Mouse (Mus musculus): ENCODE measurements around the gene Snx32. TPM values are rescaled to one million over a fixed set of nuclear protein-coding genes. Genes with fewer than 3 reads are reported as not detected.

Snx32 gene
- polyA plus RNA-seq (2014; fragmentation: Illumina TruSeq; extraction: RNeasy Lipid Tissue Mini Kit (QIAGEN cat#74804); ENCODE audit: low read depth, low replicate concordance), result 0.25 TPM

DNA sequence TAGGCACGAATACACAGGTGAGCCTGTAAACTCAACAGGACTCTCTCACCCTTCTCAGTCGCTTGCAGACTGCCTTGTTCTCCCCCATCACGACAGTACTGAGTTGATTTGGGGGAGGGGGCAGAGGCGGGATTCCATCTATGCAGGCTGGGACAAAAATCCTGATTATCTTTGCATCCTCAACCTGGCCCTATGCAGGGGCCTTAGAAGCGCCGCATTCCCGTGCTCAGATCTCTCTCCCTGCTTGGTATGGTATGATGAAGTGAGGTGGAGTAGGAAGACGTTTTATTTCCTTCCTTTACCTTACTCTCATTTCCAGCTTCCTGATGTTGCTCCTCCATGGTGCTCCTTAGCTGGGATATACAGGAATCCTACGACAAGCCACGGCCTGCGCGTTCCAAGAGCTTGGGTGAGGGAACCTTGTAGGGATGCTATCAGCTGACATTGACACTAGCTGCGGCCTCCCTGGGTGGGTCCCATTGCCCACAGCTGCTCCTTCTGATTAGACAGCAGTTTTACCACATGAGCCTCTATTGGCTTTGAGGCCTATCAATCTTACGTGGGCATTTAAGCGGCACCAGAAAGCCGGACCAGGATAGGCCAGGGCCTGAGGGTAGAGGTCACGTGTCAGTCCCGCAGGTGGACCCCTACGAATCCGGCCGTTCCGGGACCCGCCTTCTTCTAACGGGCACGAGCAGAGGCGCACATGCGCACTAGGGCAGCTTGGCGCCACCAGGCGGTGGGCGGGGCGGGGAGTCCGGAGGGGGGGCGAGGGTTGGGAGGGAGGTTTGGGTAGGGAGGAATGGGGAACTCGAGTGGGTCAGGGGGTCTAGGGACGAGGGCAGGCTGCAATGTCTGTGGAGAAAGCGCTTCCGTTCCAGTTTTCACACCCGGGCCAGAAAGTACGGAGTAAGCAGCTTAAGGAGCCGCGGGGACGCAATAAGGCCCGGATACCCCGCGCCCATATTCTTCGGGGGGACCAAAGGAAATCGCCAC lies at the start of gene Snx32:
Gene Snx32 (minus strand): TSS at position 508 of the 996 bp plus-strand sequence.

DNA sequence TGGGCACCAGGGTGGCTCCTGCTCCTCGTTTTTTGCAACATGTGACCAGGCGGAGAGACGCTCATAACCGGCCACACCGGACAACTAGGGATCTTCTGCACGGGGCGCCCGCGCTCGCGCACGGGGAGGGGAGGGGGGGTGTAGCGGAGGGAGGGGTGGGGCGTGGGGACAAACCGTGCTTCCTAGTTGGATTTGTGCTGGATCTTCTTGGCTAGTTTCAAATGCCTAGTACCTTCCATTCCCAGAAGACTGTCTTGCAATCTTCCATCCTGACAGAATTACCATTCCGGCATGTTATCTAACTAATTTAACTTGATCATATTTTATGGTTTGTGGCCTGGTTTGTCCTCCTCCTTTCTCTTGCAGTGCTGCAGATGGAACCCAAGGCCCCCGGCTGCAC lies 6.7 kb downstream of the Snx32 start, which contains the start of gene 1700020D05Rik:
Gene 1700020D05Rik (minus strand): TSS at position 101 of the 400 bp plus-strand sequence.

DNA sequence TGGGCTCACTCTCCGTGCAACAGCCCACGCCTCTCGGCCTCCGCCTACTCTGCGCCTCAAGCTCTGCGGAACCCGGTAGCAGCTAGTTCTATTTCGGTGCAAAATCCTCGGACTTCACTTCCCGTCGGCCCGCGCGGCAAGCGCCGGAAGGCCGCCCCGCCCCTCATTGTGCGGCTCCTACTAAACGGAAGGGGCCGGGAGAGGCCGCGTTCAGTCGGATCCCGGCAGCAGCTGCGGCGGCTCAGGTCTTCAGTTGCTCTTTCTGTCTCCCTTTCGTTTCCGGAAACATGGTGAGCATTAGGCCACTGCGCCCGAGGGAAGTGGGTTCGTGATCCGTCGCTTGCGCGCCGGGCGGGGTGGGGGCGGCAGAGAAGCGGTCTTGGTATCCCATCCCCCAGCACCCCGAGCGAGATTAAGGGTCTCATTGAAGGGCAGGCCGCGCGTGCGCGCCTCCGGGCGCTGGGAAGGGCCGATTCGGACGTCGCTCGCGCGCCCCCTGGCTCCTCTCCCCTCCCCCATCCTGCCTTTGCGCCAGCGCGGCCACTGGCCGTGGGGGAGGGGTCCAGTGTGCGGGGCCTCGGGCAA lies 19.9 kb downstream of the Snx32 start, which contains the start of gene Cfl1:
Gene Cfl1 (plus strand): TSS at position 143 of the 585 bp plus-strand sequence.

DNA sequence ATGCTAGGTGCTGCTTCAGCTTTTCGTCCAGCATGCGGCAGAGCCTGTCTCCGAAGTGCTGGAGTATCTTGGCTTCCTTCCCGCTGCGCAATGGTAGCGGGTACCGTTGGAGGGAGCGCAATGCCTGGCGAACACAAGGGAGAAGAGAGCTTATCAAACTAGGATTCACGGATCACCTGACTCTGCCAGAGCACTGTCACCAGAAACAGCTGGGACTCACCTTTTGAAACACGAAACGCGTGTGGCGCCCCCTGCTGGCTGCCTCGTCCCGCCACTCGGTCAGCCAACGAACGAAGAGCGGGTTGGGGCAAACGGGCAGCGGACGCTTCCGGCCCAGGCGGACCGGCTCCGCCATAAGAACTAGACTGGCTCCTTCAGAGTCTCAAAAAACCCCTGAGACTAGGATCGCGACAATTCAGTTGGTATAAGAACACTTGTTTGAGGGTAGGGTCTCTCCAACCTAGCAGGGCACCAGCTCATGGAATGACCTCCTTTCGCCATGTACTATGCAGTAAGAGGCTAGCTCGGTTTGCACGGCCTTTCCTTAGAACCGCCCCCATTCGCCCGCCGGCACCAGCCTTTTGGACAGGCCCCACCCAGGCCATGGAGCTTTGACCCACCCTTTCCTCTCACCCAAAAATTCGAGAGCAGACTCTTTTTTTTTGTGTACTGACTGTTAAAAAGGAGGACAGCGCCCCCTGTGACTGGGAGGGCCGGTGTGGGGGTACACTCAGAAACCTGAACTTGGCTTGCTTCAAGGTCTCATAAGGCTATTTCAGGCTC lies 22.4 kb downstream of the Snx32 start, which contains the start of gene Mus81:
Gene Mus81 (minus strand): TSS at position 635 of the 783 bp plus-strand sequence.

DNA sequence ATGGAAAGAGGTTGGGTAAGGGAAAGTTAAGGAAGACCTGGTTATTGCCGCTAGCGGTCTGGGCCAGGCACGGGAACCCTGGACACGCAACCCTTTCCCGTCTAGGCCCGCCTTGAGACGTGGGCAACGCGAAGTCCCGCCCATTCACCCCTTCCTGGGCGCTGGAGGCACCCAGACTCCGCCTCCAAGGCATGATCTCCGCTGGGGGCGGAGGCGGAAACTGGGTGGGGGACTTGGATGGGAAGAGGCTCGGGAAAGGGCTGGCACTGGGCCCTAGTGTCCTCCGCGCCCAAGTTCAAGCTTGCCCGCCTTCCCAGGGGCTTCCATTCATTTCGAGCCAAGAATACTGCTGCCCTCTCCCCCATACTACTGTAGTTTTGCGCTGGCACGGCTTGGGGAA lies 36.6 kb downstream of the Snx32 start, which contains the start of gene Efemp2:
Gene Efemp2 (plus strand): TSS at position 235 of the 400 bp plus-strand sequence.

DNA sequence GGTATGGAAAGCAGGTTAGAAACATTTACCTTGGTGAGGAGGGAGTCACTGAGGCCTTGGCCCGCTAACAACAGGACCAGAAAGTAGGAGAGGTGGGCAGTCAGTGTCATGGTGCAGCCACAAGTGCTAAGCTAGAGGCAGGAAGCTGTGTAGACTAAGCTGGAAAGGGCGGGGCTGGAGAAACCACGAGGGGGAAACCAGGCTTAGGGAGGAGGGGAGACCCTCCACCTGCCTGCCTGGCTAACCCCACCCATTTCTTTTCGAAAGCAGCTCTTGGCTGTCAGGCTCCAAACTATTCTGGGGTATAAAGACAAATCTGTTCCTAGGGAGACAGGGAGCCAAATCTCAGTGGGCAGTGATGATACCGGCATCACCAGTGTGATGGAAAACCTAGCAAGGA lies 42.0 kb downstream of the Snx32 start, which contains the start of gene Ctsw:
Gene Ctsw (minus strand): TSS at position 134 of the 400 bp plus-strand sequence.

DNA sequence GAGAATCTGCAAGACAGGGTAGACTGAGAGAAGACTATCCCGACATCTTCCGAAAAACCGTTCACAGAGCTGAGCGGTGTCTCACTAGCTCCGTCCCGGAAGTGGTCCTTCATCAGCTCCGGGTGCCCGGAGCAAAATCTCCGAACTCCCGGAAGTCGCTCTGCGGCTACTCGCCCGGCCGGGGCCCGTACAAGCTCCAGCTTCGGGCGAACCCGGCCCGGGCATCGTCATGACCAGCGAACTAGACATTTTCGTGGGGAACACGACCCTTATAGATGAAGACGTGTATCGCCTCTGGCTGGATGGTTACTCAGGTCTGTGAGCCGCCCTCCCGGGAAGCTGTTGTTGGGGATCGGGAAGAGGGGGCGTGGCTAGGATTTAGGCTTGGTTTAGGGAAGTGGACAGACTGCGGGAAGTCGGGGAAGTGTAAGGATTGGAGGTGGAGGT lies 49.9 kb downstream of the Snx32 start, which contains the start of gene Fibp:
Gene Fibp (plus strand): TSS at position 151 of the 447 bp plus-strand sequence.

DNA sequence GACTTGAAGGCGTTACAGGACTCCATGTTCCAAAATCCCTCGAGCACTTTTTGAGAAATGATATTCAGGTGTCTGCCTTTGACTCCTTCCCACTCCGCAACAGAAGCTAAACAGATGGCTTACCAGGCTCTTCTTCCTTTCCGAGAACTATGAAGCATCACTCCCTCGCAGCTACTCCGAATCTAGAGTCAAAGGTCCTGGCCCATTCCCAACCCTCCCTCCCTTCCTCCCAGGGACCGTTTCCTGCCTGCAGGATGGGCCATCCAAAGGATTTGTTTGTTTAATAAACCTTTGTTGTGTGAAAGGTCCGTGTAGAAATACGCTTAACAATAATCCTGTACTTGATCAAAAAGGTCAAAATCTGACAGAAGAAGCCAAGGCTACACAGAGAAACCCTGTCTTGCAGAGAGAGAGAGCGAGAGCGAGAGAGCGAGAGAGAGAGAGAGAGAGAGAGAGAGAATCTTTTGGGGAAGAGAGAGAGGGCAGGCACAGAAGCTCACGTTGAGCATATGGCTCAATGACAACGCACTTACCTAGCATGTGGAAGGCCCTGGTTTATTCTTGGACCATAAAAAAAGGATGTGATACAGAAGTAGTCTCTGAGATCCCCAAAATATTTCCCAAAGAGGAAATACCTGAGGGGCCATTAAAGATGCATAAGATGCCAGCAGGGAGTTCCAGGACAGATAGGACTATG lies 52.4 kb downstream of the Snx32 start, which contains the start of gene Ccdc85b:
Gene Ccdc85b (minus strand): TSS at position 149 of the 697 bp plus-strand sequence.

DNA sequence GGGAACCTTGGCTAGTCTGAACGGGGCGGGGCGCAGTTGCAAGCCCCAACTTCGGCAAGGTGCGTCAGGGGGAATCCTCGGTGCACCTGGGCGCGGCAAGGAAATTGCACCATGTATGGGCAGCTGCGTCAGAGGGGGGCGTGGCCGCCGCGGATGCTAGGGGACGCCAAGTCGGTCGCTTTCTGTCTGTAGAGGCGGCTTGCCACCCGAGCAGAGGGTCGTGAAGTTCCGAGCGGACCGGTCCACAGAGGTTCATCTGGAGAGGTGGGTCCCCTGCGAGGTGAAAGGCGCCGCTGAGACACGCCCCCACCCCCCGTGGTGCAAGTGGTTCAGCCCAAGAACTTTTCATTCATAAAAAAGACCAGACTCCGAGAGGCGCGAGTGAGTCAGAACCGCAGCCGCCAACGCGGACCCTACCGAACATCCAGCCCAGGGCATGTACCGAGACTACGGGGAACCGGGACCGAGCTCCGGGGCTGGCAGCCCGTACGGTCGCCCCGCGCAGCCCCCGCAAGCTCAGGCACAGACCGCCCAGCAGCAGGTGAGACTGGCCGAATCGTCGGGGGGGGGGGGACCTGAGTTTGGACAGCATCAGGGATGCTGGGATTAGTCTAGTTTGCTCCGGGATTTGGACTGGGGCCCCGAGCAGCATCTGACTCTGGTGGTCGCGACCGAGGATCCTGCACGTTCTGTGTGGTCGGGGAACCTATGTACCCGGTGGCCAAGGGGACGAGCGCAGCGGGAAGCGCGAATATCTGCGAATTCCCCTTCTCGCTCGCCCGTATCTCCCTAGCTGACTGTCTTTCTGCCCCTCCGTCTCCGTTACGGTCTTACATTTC lies 62.6 kb downstream of the Snx32 start, which contains the start of gene Fosl1:
Gene Fosl1 (plus strand): TSS at position 33 of the 839 bp plus-strand sequence.

Other genes starting within 250 kb of the Snx32 start
- gene Pacs1, start 237.4 kb downstream of the Snx32 start, polyA plus RNA-seq (2014; fragmentation: Illumina TruSeq; extraction: RNeasy Lipid Tissue Mini Kit (QIAGEN cat#74804); ENCODE audit: low read depth, low replicate concordance), result 3.0 TPM
- 39.8 TPM for gene Sf3b2, start 215.1 kb downstream of the Snx32 start, polyA plus RNA-seq (2014; fragmentation: Illumina TruSeq; extraction: RNeasy Lipid Tissue Mini Kit (QIAGEN cat#74804); ENCODE audit: low read depth, low replicate concordance)
- gene Gal3st3, start 212.2 kb downstream of the Snx32 start, polyA plus RNA-seq (2014; fragmentation: Illumina TruSeq; extraction: RNeasy Lipid Tissue Mini Kit (QIAGEN cat#74804); ENCODE audit: low read depth, low replicate concordance), result not detected
- gene Catsper1, start 174.8 kb downstream of the Snx32 start, polyA plus RNA-seq (2014; fragmentation: Illumina TruSeq; extraction: RNeasy Lipid Tissue Mini Kit (QIAGEN cat#74804); ENCODE audit: low read depth, low replicate concordance), result not detected
- not detected for gene Cst6, start 161.0 kb downstream of the Snx32 start, polyA plus RNA-seq (2014; fragmentation: Illumina TruSeq; extraction: RNeasy Lipid Tissue Mini Kit (QIAGEN cat#74804); ENCODE audit: low read depth, low replicate concordance)
- 12.6 TPM for gene Eif1ad, start 143.8 kb downstream of the Snx32 start, polyA plus RNA-seq (2014; fragmentation: Illumina TruSeq; extraction: RNeasy Lipid Tissue Mini Kit (QIAGEN cat#74804); ENCODE audit: low read depth, low replicate concordance)
- 4.6 TPM for gene Banf1, start 143.4 kb downstream of the Snx32 start, polyA plus RNA-seq (2014; fragmentation: Illumina TruSeq; extraction: RNeasy Lipid Tissue Mini Kit (QIAGEN cat#74804); ENCODE audit: low read depth, low replicate concordance)
- 2.6 TPM for gene Sart1, start 121.8 kb downstream of the Snx32 start, polyA plus RNA-seq (2014; fragmentation: Illumina TruSeq; extraction: RNeasy Lipid Tissue Mini Kit (QIAGEN cat#74804); ENCODE audit: low read depth, low replicate concordance)
- gene Tsga10ip, start 108.0 kb downstream of the Snx32 start, polyA plus RNA-seq (2014; fragmentation: Illumina TruSeq; extraction: RNeasy Lipid Tissue Mini Kit (QIAGEN cat#74804); ENCODE audit: low read depth, low replicate concordance), result not detected
- 3.4 TPM for gene Drap1, start 85.6 kb downstream of the Snx32 start, polyA plus RNA-seq (2014; fragmentation: Illumina TruSeq; extraction: RNeasy Lipid Tissue Mini Kit (QIAGEN cat#74804); ENCODE audit: low read depth, low replicate concordance)
- 0.38 TPM for gene AI837181, start 85.4 kb downstream of the Snx32 start, polyA plus RNA-seq (2014; fragmentation: Illumina TruSeq; extraction: RNeasy Lipid Tissue Mini Kit (QIAGEN cat#74804); ENCODE audit: low read depth, low replicate concordance)
- gene Fosl1, start 63.0 kb downstream of the Snx32 start, polyA plus RNA-seq (2014; fragmentation: Illumina TruSeq; extraction: RNeasy Lipid Tissue Mini Kit (QIAGEN cat#74804); ENCODE audit: low read depth, low replicate concordance), result not detected
- 1.2 TPM for gene Ccdc85b, start 52.6 kb downstream of the Snx32 start, polyA plus RNA-seq (2014; fragmentation: Illumina TruSeq; extraction: RNeasy Lipid Tissue Mini Kit (QIAGEN cat#74804); ENCODE audit: low read depth, low replicate concordance)
- gene Fibp, start 49.9 kb downstream of the Snx32 start, polyA plus RNA-seq (2014; fragmentation: Illumina TruSeq; extraction: RNeasy Lipid Tissue Mini Kit (QIAGEN cat#74804); ENCODE audit: low read depth, low replicate concordance), result 5.7 TPM
- gene Ctsw, start 42.0 kb downstream of the Snx32 start, polyA plus RNA-seq (2014; fragmentation: Illumina TruSeq; extraction: RNeasy Lipid Tissue Mini Kit (QIAGEN cat#74804); ENCODE audit: low read depth, low replicate concordance), result not detected
- 0.60 TPM for gene Efemp2, start 36.6 kb downstream of the Snx32 start, polyA plus RNA-seq (2014; fragmentation: Illumina TruSeq; extraction: RNeasy Lipid Tissue Mini Kit (QIAGEN cat#74804); ENCODE audit: low read depth, low replicate concordance)
- gene Mus81, start 22.1 kb downstream of the Snx32 start, polyA plus RNA-seq (2014; fragmentation: Illumina TruSeq; extraction: RNeasy Lipid Tissue Mini Kit (QIAGEN cat#74804); ENCODE audit: low read depth, low replicate concordance), result 0.69 TPM
- 183 TPM for gene Cfl1, start 20.1 kb downstream of the Snx32 start, polyA plus RNA-seq (2014; fragmentation: Illumina TruSeq; extraction: RNeasy Lipid Tissue Mini Kit (QIAGEN cat#74804); ENCODE audit: low read depth, low replicate concordance)
- not detected for gene 1700020D05Rik, start 6.8 kb downstream of the Snx32 start, polyA plus RNA-seq (2014; fragmentation: Illumina TruSeq; extraction: RNeasy Lipid Tissue Mini Kit (QIAGEN cat#74804); ENCODE audit: low read depth, low replicate concordance)
- gene Ovol1, start 50.1 kb upstream of the Snx32 start, polyA plus RNA-seq (2014; fragmentation: Illumina TruSeq; extraction: RNeasy Lipid Tissue Mini Kit (QIAGEN cat#74804); ENCODE audit: low read depth, low replicate concordance), result 5.6 TPM
- gene Ap5b1, start 57.5 kb upstream of the Snx32 start, polyA plus RNA-seq (2014; fragmentation: Illumina TruSeq; extraction: RNeasy Lipid Tissue Mini Kit (QIAGEN cat#74804); ENCODE audit: low read depth, low replicate concordance), result not detected
- gene Rnaseh2c, start 91.3 kb upstream of the Snx32 start, polyA plus RNA-seq (2014; fragmentation: Illumina TruSeq; extraction: RNeasy Lipid Tissue Mini Kit (QIAGEN cat#74804); ENCODE audit: low read depth, low replicate concordance), result 1.0 TPM
- 19.7 TPM for gene Kat5, start 99.7 kb upstream of the Snx32 start, polyA plus RNA-seq (2014; fragmentation: Illumina TruSeq; extraction: RNeasy Lipid Tissue Mini Kit (QIAGEN cat#74804); ENCODE audit: low read depth, low replicate concordance)
- 0.66 TPM for gene Rela, start 126.9 kb upstream of the Snx32 start, polyA plus RNA-seq (2014; fragmentation: Illumina TruSeq; extraction: RNeasy Lipid Tissue Mini Kit (QIAGEN cat#74804); ENCODE audit: low read depth, low replicate concordance)
- 1.5 TPM for gene Sipa1, start 153.2 kb upstream of the Snx32 start, polyA plus RNA-seq (2014; fragmentation: Illumina TruSeq; extraction: RNeasy Lipid Tissue Mini Kit (QIAGEN cat#74804); ENCODE audit: low read depth, low replicate concordance)
- gene Map3k11, start 178.2 kb upstream of the Snx32 start, polyA plus RNA-seq (2014; fragmentation: Illumina TruSeq; extraction: RNeasy Lipid Tissue Mini Kit (QIAGEN cat#74804); ENCODE audit: low read depth, low replicate concordance), result 1.7 TPM
- gene Pcnx3, start 178.4 kb upstream of the Snx32 start, polyA plus RNA-seq (2014; fragmentation: Illumina TruSeq; extraction: RNeasy Lipid Tissue Mini Kit (QIAGEN cat#74804); ENCODE audit: low read depth, low replicate concordance), result 0.22 TPM
- not detected for gene Kcnk7, start 193.8 kb upstream of the Snx32 start, polyA plus RNA-seq (2014; fragmentation: Illumina TruSeq; extraction: RNeasy Lipid Tissue Mini Kit (QIAGEN cat#74804); ENCODE audit: low read depth, low replicate concordance)
- gene Ehbp1l1, start 215.8 kb upstream of the Snx32 start, polyA plus RNA-seq (2014; fragmentation: Illumina TruSeq; extraction: RNeasy Lipid Tissue Mini Kit (QIAGEN cat#74804); ENCODE audit: low read depth, low replicate concordance), result 8.7 TPM
- not detected for gene Fam89b, start 219.1 kb upstream of the Snx32 start, polyA plus RNA-seq (2014; fragmentation: Illumina TruSeq; extraction: RNeasy Lipid Tissue Mini Kit (QIAGEN cat#74804); ENCODE audit: low read depth, low replicate concordance)
- gene Ltbp3, start 230.4 kb upstream of the Snx32 start, polyA plus RNA-seq (2014; fragmentation: Illumina TruSeq; extraction: RNeasy Lipid Tissue Mini Kit (QIAGEN cat#74804); ENCODE audit: low read depth, low replicate concordance), result 3.2 TPM

Measured in sigmoid colon, adult 10 weeks (tissue).